Mouse (Mus musculus) embryonic facial prominence, embryonic 12.5 days (tissue): ENCODE measurements around the gene Tent2. TPM values are rescaled to one million over a fixed set of nuclear protein-coding genes. Genes with fewer than 3 reads are reported as not detected.
"Not testable (repeated sequence)": the region's sequence is repeated elsewhere in the genome, so short reads cannot be mapped to it uniquely, and the experiment has no call there.

ENCODE experiments used
- ATAC-seq: fragments of 200-750 bp; cut with Nextera tagmentation; 2 replicates; pipeline ENCODE4 v1.8.0; 2017; ENCODE audit not compliant: insufficient number of reproducible peaks, insufficient read depth, low FRiP score, low TSS enrichment
- H3K27ac ChIP-seq: fragments of 300-500 bp; sonication (generic); 2 replicates; pipeline ENCODE4 v1.5.1; 2016; ENCODE audit warnings: mild to moderate bottlenecking
- H3K27me3 ChIP-seq: fragments of 300-500 bp; sonication (generic); 2 replicates; pipeline ENCODE4 v1.6.1; 2016; ENCODE audit warnings: mild to moderate bottlenecking, moderate library complexity
- H3K36me3 ChIP-seq: fragments of 300-500 bp; sonication (generic); 2 replicates; pipeline ENCODE4 v1.6.1; 2016; ENCODE audit warnings: mild to moderate bottlenecking
- H3K4me1 ChIP-seq: fragments of 300-500 bp; sonication (generic); 2 replicates; pipeline ENCODE4 v1.6.1; 2016
- H3K4me2 ChIP-seq: fragments of 300-500 bp; sonication (generic); replicated peaks from 2 replicates; pipeline ENCODE4 v1.6.1; 2016; ENCODE audit warnings: mild to moderate bottlenecking, moderate library complexity
- H3K4me3 ChIP-seq: fragments of 300-500 bp; sonication (generic); 2 replicates; pipeline ENCODE4 v1.5.1; 2016; ENCODE audit warnings: mild to moderate bottlenecking
- H3K9ac ChIP-seq: fragments of 300-500 bp; sonication (generic); 2 replicates; pipeline ENCODE4 v1.6.1; 2016; ENCODE audit warnings: mild to moderate bottlenecking, moderate library complexity
- H3K9me3 ChIP-seq: fragments of 300-500 bp; sonication (generic); 2 replicates; pipeline ENCODE4 v1.6.1; 2016; ENCODE audit warnings: mild to moderate bottlenecking, moderate library complexity
- WGBS: fragments of 180-500 bp; shearing (Covaris S2); methylation state at CpG from one replicate; pipeline ENCODE4 v1.1.7; 2016; 5-methylcytosine and 5-hydroxymethylcytosine counted together
- polyA plus RNA-seq: library from polyadenylated mRNA; unstranded; fragments of >200 nt; fragmentation: Nextera tagmentation; extraction: Ambion mirVana; gene quantifications from 2 replicates; pipeline ENCODE4 v1.2.1, GENCODE M21; 2016

Gene Tent2
- polyA plus RNA-seq, 1 experiment from 2014 or later = 76.4 TPM

DNA sequence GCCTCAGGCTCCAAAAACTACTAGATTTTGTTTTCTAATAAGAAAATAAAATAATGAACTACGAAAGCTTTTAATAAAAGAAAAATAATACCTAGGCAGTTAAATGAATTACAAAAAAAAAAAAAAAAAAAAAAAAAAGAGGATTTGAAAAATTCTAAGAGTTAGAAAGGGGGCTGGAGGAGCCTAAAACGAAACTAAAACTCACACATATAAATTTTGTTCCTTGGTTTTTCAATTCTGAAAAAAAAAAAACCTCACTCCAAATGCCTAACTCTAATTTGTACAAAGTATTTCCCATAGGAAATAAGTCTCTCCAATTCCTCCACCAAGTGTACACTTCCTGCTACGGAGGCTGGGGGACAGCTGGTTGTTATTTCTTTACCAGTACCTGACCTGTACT is 3.4 kb downstream of the Tent2 start:
- Histone ChIP-seq H3K9ac (no peak overlapping the region), H3K4me1 (peaks cover 10% of the 10 kb centered on the region), H3K9me3 (no peaks in the 10 kb centered on the region), H3K4me2 (no peak overlapping the region), H3K27ac (no peak overlapping the region), H3K4me3 (no peak overlapping the region), H3K27me3 (no peaks in the 10 kb centered on the region), H3K36me3 (peaks cover 3% of the 10 kb centered on the region; the same call in 1 of the 2 replicates)
- ATAC-seq = no peak
- 65% methylated on average over 3 of the region's 3 CpGs for WGBS

DNA sequence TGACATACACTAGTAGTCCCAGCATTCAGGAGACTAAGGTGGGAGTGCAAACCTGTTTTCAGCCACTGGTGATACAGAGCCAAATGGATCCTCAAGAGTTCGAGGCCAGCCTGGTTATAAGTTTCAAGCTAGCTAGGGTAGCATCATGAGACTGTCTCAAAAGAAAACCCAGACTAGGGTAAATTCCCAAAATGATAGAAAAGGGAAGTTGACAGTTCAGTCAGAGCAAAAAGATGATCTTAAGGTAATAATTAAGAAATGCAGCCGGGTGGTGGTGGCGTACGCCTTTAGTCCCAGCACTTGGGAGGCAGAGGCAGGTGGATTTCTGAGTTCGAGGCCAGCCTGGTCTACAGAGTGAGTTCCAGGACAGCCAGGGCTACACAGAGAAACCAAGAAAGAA is 4.4 kb downstream of the Tent2 start:
- H3K9ac ChIP-seq, H3K4me3 ChIP-seq, H3K27me3 ChIP-seq, H3K27ac ChIP-seq, H3K4me1 ChIP-seq, H3K4me2 ChIP-seq, H3K36me3 ChIP-seq, H3K9me3 ChIP-seq, ATAC-seq: not testable (repeated sequence)
- WGBS = 98% methylated on average over 5 of the region's 5 CpGs

DNA sequence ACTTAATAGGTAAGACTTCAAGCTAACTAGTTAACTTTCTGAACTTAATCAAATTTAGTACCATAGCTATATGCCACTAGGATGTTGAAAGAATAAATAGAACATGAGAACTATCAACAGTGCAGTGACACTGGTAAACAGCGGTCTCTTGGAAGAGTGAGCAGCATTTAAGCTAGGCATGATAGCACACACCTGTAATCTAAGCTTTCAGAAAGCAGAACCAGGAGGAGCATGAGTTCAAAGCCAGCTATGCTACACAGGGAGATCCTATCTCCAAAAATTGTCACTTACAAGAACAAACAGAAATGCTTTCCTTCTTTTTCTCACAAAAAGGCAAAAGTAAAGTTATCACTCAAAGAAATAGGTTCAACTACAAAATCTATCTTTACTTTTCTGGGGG is 11.8 kb downstream of the Tent2 start:
- Histone ChIP-seq H3K9me3 (no peaks in the 10 kb centered on the region), H3K4me1 (no peaks in the 10 kb centered on the region), H3K4me3 (no peak overlapping the region), H3K4me2 (no peak overlapping the region), H3K36me3 (peaks cover 21% of the 10 kb centered on the region), H3K27me3 (no peaks in the 10 kb centered on the region), H3K9ac (no peak overlapping the region), H3K27ac (no peak overlapping the region)
- 94% methylated on average over 1 of the region's 1 CpGs for WGBS
- ATAC-seq = no peak

DNA sequence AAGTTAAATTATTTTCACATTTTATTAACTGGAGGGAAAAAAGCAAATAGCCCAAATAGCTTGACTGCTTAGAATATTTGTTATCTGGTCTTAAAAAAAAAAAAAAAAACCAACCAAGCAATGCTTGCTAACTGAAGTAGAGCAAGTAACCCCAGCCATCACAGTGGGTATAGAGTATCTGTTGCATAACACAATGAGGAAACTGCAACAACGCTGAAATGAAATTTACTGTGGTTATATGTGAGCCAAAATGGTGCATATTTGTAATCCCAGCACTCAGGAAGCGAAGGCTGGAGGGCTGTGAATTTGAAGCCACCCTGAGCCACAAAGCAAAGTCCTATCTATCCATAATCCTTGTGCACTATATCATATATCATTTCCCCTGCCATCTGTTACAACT is 12.7 kb downstream of the Tent2 start:
- Histone ChIP-seq H3K27ac (no peak overlapping the region), H3K4me3 (no peak overlapping the region), H3K9me3 (no peaks in the 10 kb centered on the region), H3K27me3 (no peaks in the 10 kb centered on the region), H3K36me3 (peaks cover 21% of the 10 kb centered on the region), H3K4me1 (no peaks in the 10 kb centered on the region), H3K4me2 (no peak overlapping the region), H3K9ac (no peak overlapping the region)
- 80% methylated on average over 2 of the region's 2 CpGs for WGBS
- ATAC-seq = no peak

DNA sequence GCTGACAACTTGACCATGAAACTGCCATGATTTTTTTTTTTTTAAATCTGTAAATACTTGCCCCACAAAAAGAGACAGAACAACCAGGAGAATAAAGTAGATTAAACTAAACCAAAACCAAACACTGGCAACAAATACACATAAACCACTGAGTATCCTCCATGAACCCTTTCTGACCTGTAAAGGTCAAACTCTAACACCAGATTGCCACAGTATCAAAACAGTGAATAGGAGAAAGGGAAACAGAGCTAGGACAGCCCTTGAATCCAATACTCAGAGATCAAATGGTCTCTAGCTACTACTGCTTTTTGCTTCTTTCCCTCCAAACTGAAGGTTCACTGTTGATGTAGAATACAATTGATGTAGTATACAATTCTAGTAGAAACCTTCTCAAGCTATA is 14.6 kb downstream of the Tent2 start:
- Histone ChIP-seq H3K4me2 (no peak overlapping the region), H3K27me3 (no peaks in the 10 kb centered on the region), H3K4me3 (no peak overlapping the region), H3K9me3 (no peaks in the 10 kb centered on the region), H3K4me1 (no peaks in the 10 kb centered on the region), H3K9ac (no peak overlapping the region), H3K36me3 (peaks cover 22% of the 10 kb centered on the region), H3K27ac (no peak overlapping the region)
- no peak for ATAC-seq

DNA sequence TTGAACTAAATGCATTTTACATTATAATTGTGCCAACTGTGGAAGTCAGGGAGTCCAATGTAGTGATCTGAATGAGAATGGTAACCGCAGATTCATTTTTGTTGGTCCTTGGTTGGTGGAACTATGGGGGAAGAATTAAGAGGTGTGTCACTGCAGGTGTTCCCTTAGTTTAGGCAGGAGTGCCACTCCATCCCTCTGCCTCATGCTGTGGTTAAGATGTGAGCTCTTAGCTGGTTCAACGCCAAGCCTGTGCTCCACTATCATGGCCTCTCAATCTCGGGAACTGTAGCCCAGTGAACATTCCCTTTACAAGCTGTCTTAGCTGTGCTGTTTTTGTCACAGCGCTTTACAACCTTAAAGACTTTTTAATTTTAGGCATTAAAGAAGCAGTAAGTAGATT is 28.9 kb downstream of the Tent2 start:
- no peak for ATAC-seq
- 96% methylated on average over 4 of the region's 4 CpGs for WGBS
- Histone ChIP-seq H3K36me3 (peaks cover 41% of the 10 kb centered on the region), H3K4me2 (no peak overlapping the region), H3K4me1 (no peaks in the 10 kb centered on the region), H3K27me3 (no peaks in the 10 kb centered on the region), H3K27ac (no peak overlapping the region), H3K4me3 (no peak overlapping the region), H3K9ac (no peak overlapping the region), H3K9me3 (no peaks in the 10 kb centered on the region)

DNA sequence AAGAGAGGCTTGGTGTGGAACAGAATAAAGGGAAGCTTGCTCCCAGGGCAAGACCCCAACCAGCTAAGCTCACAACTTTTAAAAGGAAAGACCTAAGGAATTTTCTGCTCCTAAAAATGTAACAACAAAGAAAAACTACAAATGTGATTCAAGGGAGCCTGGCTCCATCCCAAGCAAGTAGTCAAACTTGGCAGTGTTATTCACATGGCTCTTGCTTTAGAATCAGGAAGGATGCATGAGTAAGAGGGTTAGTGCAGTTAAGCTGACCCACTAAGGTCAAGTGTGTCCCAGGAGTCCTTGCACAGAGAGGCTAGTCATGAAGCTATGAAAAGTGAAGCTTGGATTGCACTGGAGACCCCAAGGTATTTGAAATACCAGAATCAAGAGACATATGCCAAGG is 29.7 kb downstream of the Tent2 start:
- Histone ChIP-seq H3K9ac (no peak overlapping the region), H3K4me1 (no peaks in the 10 kb centered on the region), H3K4me3 (no peak overlapping the region), H3K36me3 (peaks cover 36% of the 10 kb centered on the region), H3K27ac (no peak overlapping the region), H3K27me3 (no peaks in the 10 kb centered on the region), H3K4me2 (no peak overlapping the region), H3K9me3 (no peaks in the 10 kb centered on the region)
- no peak for ATAC-seq

DNA sequence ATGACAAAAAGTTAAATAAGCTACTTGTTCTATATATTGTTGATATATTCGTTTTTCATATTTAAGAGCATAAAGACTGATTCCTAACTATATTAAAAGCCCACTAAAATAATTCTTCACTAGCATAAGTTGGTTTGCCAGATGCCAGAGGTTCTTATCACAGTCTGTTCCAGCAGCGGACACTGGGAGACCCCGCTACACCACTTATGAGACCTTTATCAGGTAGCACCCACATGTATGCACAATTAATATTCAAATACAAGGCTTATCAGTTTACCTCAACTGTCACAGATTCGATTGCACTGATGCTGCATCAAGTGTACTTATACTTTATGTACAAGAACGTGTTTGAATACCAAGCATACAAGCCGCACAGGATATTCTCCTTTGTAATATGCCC is 33.9 kb downstream of the Tent2 start:
- WGBS = 92% methylated on average over 6 of the region's 6 CpGs
- Histone ChIP-seq H3K4me1 (no peaks in the 10 kb centered on the region), H3K9me3 (no peaks in the 10 kb centered on the region), H3K4me3 (no peak overlapping the region), H3K4me2 (no peak overlapping the region), H3K27me3 (no peaks in the 10 kb centered on the region), H3K27ac (no peak overlapping the region), H3K9ac (no peak overlapping the region), H3K36me3 (peaks cover 25% of the 10 kb centered on the region)
- no peak for ATAC-seq

DNA sequence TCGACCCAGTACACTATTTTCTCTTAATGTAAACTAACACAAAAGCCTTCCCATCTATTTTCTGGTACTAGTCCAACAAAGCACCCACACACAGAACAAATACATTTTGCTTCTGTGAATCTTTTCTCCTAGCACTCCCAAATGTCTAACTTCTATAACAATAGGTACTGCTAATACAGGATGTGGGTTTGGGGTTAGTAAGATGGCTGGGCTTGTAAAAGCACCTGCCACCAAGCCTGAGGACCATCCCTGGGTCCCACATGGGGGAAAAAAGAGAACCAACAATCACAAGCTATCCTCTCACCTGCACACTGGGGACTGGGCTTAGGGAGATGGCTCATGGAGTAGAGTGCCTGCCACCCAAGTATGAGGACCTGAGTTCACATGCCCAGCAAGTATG is 38.9 kb downstream of the Tent2 start:
- no peak overlapping the region for H3K4me2 ChIP-seq
- 84% methylated on average over 1 of the region's 1 CpGs for WGBS
- no peak overlapping the region for H3K4me3 ChIP-seq
- no peak overlapping the region for H3K9ac ChIP-seq
- no peak for ATAC-seq
- H3K27me3 ChIP-seq = no peaks in the 10 kb centered on the region
- peaks cover 30% of the 10 kb centered on the region for H3K36me3 ChIP-seq
- no peaks in the 10 kb centered on the region for H3K9me3 ChIP-seq
- no peak overlapping the region for H3K27ac ChIP-seq
- no peaks in the 10 kb centered on the region for H3K4me1 ChIP-seq

DNA sequence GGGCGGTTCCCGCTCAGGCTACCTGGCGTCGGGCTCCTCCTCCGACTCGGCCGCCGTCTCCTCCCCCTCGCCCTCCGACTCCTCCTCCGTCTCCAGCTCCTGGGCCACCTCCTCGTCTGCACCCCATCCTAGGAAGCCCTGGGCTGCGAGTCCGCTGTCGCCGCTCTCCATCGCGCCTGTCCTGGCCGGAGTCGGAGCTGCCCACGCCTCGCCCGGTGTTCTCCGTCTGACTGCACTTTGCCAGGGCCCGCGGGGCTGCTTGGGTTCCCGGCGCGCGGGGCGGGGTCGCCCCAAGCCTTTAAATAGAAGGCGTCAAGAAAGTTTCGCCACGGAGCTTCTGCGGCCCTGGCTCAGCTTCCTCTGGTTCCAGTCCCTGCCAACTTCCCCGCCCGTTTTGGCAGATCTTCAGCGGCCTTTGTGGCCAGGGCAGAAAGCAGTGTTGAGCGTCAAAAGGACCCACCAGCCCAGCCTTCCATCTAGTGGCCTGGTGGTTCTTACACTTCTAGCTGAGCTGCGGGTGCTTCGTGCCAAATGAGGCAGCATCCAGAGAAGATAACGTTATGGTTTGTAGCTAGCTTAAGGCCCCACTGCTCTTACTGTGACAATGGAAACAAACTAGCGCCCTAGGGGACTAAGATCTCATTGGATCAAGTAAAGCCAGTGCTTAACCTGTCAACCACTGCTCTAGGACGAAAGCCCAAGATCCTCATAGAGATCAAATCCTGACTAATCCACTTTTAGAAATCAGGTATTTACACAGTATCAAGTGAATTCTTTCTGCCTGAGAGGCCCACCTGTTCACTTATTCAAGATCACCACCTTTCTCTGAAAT is 47.6 kb downstream of the Tent2 start, which contains the start of gene Cmya5:
TSS of gene Cmya5 (minus strand) at position 389 of the 832 bp plus-strand sequence.
- H3K9ac ChIP-seq = peak within 1 kb of the TSS; percentile 64
- peak within 1 kb of the TSS; percentile 87 for H3K4me2 ChIP-seq
- H3K27me3 ChIP-seq = no peaks in the 10 kb centered on the region
- H3K4me1 ChIP-seq = peaks cover 11% of the 10 kb centered on the region
- no peaks in the 10 kb centered on the region for H3K9me3 ChIP-seq
- peak within 1 kb of the TSS; percentile 75 for H3K27ac ChIP-seq
- peak; percentile 85 for ATAC-seq
- WGBS = under 1% methylated on average over 44 of the region's 45 CpGs
- H3K36me3 ChIP-seq = peaks cover 12% of the 10 kb centered on the region
- H3K4me3 ChIP-seq = peak within 1 kb of the TSS; percentile 54

DNA sequence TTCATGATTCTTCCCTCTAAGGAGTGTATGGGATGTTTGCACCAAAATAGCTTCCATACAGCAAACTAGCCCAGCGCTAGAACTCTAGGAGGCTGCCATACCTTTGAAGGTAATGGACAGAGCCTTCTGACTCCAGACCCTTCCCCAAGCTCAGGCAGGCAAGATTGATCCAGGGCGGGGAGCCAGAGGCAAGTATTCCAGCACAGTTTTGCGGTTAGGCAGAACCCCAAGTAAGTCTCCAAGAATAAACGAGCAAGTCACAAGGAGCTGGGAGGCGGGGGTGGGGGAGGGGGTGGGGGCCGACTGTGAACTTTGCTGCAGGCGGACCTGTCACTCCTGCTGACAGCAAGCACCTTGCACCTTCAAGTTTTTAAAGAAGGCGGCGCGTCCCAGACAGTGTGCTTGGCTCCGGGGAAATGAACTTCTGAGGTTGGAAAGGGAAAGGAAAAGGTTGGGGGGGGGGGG is 48.3 kb downstream of the Tent2 start:
- peak overlapping the region; percentile 64 for H3K9ac ChIP-seq
- ATAC-seq = peak; percentile 43; the same call in 1 of the 2 replicates
- WGBS = 17% methylated on average over 11 of the region's 11 CpGs
- peaks cover 6% of the 10 kb centered on the region for H3K36me3 ChIP-seq
- no peaks in the 10 kb centered on the region for H3K9me3 ChIP-seq
- H3K4me1 ChIP-seq = peaks cover 11% of the 10 kb centered on the region
- H3K27ac ChIP-seq = peak overlapping the region; percentile 75; the same call in 1 of the 2 replicates
- H3K4me3 ChIP-seq = peak overlapping the region; percentile 54
- peak overlapping the region; percentile 87 for H3K4me2 ChIP-seq
- H3K27me3 ChIP-seq = no peaks in the 10 kb centered on the region

DNA sequence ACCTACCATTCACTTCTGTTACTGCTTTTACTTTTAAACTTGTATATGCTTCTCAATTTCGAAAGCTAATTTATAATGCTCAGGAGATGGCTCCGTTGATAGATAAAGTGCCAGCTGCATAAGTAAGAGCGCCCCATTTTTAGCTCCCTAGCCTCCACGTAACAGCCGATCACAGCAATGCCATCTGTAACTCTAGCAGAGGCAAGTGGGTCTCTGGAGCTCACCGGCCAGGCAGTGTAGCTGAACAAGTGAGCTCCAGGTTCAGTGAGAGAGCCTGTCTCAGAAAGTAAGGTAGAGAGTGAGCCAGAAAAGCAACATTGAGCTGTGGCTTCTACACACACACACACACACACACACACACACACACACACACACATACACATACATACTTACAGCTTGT is 51.0 kb downstream of the Tent2 start:
- no peaks in the 10 kb centered on the region for H3K36me3 ChIP-seq
- ATAC-seq = no peak
- H3K27ac ChIP-seq = no peak overlapping the region
- no peak overlapping the region for H3K4me2 ChIP-seq
- no peaks in the 10 kb centered on the region for H3K9me3 ChIP-seq
- H3K4me1 ChIP-seq = peaks cover 11% of the 10 kb centered on the region
- no peaks in the 10 kb centered on the region for H3K27me3 ChIP-seq
- WGBS = 93% methylated on average over 6 of the region's 6 CpGs
- no peak overlapping the region for H3K4me3 ChIP-seq
- H3K9ac ChIP-seq = no peak overlapping the region
